Mouse (Mus musculus) mammary gland, adult 2 months (tissue): Measurements from ENCODE around the gene Atxn7l2. TPM values are rescaled to one million over a fixed set of nuclear protein-coding genes. Genes with fewer than 3 reads are reported as not detected.

Experiments used
- polyA plus RNA-seq: library from polyadenylated mRNA; depleted of rRNA; stranded (reverse); fragments of >200 nt; gene quantifications from 2 replicates; pipeline ENCODE4 v1.2.3, GENCODE M21; 2012; ENCODE audit warnings: low replicate concordance; rRNA removed

Atxn7l2 gene
- polyA plus RNA-seq = 8.3 and 10.7 TPM in 2 replicates

GRCm38 (mm10) chr3:108210771-108211139, at the start of gene Atxn7l2:
Gene Atxn7l2, minus strand, starts transcription at chr3:108210934.

GRCm38 (mm10) chr3:108256719-108257637, 46.2 kb upstream of the Atxn7l2 start, which contains the start of gene Psma5:
Gene Psma5, plus strand, starts transcription at chr3:108256926.

GRCm38 (mm10) chr3:108226558-108227350, 16.0 kb upstream of the Atxn7l2 start, which contains the start of gene Sypl2:
Gene Sypl2, minus strand, starts transcription at chr3:108226648.

GRCm38 (mm10) chr3:108200329-108201323, 10.1 kb downstream of the Atxn7l2 start, which contains the start of gene Cyb561d1:
Gene Cyb561d1, minus strand, starts transcription at chr3:108201212.

GRCm38 (mm10) chr3:108186098-108187047, 24.4 kb downstream of the Atxn7l2 start, which contains the start of gene Amigo1:
Gene Amigo1, plus strand, starts transcription at chr3:108186335.

GRCm38 (mm10) chr3:108154656-108155055, 56.1 kb downstream of the Atxn7l2 start, which contains the start of gene Gpr61:
Gene Gpr61, minus strand, starts transcription at chr3:108154882.

Other genes with a start within 250 kb of the Atxn7l2 start
- 1.1 TPM in 1 of 2 replicates, not detected in the other for gene Gstm3, start 241.7 kb downstream of the Atxn7l2 start, polyA plus RNA-seq
- 110 and 283 TPM in 2 replicates for gene Gstm2, start 224.5 kb downstream of the Atxn7l2 start, polyA plus RNA-seq
- 833 and 1,200 TPM in 2 replicates for gene Gstm1, start 193.0 kb downstream of the Atxn7l2 start, polyA plus RNA-seq
- gene Gstm4, start 166.0 kb downstream of the Atxn7l2 start, polyA plus RNA-seq = 18.5 and 36.0 TPM in 2 replicates
- gene Ampd2, start 124.3 kb downstream of the Atxn7l2 start, polyA plus RNA-seq = 116 and 159 TPM in 2 replicates
- gene Gnat2, start 118.1 kb downstream of the Atxn7l2 start, polyA plus RNA-seq = 0.10 and 0.18 TPM in 2 replicates
- gene Gnai3, start 64.8 kb downstream of the Atxn7l2 start, polyA plus RNA-seq = 12.4 and 25.6 TPM in 2 replicates
- gene Gpr61, start 56.1 kb downstream of the Atxn7l2 start, polyA plus RNA-seq = not detected in 2 replicates
- gene Amigo1, start 24.6 kb downstream of the Atxn7l2 start, polyA plus RNA-seq = 27.8 and 29.8 TPM in 2 replicates
- gene Cyb561d1, start 9.7 kb downstream of the Atxn7l2 start, polyA plus RNA-seq = 10.7 and 11.1 TPM in 2 replicates
- gene Sypl2, start 15.7 kb upstream of the Atxn7l2 start, polyA plus RNA-seq = 67.2 TPM in 1 of 2 replicates, not detected in the other
- gene Psma5, start 46.0 kb upstream of the Atxn7l2 start, polyA plus RNA-seq = 24.1 and 63.3 TPM in 2 replicates
- gene Sort1, start 73.1 kb upstream of the Atxn7l2 start, polyA plus RNA-seq = 76.0 and 116 TPM in 2 replicates
- gene Mybphl, start 154.0 kb upstream of the Atxn7l2 start, polyA plus RNA-seq = not detected in 2 replicates
- gene Psrc1, start 172.9 kb upstream of the Atxn7l2 start, polyA plus RNA-seq = 4.8 and 6.7 TPM in 2 replicates
- 32.1 and 57.6 TPM in 2 replicates for gene Celsr2, start 204.6 kb upstream of the Atxn7l2 start, polyA plus RNA-seq
- 36.3 and 38.8 TPM in 2 replicates for gene Sars, start 234.3 kb upstream of the Atxn7l2 start, polyA plus RNA-seq